Mouse (Mus musculus) embryonic facial prominence, embryonic 12.5 days (tissue): ENCODE measurements around the gene Catsper4. TPM values are rescaled to one million over a fixed set of nuclear protein-coding genes. Genes with fewer than 3 reads are reported as not detected.

ENCODE experiments used
- ATAC-seq: fragments of 200-750 bp; cut with Nextera tagmentation; 2 replicates; pipeline ENCODE4 v1.8.0; 2017; ENCODE audit not compliant: insufficient number of reproducible peaks, insufficient read depth, low FRiP score, low TSS enrichment
- H3K27ac ChIP-seq: fragments of 300-500 bp; sonication (generic); 2 replicates; pipeline ENCODE4 v1.5.1; 2016; ENCODE audit warnings: mild to moderate bottlenecking
- H3K27me3 ChIP-seq: fragments of 300-500 bp; sonication (generic); 2 replicates; pipeline ENCODE4 v1.6.1; 2016; ENCODE audit warnings: mild to moderate bottlenecking, moderate library complexity
- H3K36me3 ChIP-seq: fragments of 300-500 bp; sonication (generic); 2 replicates; pipeline ENCODE4 v1.6.1; 2016; ENCODE audit warnings: mild to moderate bottlenecking
- H3K4me1 ChIP-seq: fragments of 300-500 bp; sonication (generic); 2 replicates; pipeline ENCODE4 v1.6.1; 2016
- H3K4me2 ChIP-seq: fragments of 300-500 bp; sonication (generic); replicated peaks from 2 replicates; pipeline ENCODE4 v1.6.1; 2016; ENCODE audit warnings: mild to moderate bottlenecking, moderate library complexity
- H3K4me3 ChIP-seq: fragments of 300-500 bp; sonication (generic); 2 replicates; pipeline ENCODE4 v1.5.1; 2016; ENCODE audit warnings: mild to moderate bottlenecking
- H3K9ac ChIP-seq: fragments of 300-500 bp; sonication (generic); 2 replicates; pipeline ENCODE4 v1.6.1; 2016; ENCODE audit warnings: mild to moderate bottlenecking, moderate library complexity
- H3K9me3 ChIP-seq: fragments of 300-500 bp; sonication (generic); 2 replicates; pipeline ENCODE4 v1.6.1; 2016; ENCODE audit warnings: mild to moderate bottlenecking, moderate library complexity
- WGBS: fragments of 180-500 bp; shearing (Covaris S2); methylation state at CpG from one replicate; pipeline ENCODE4 v1.1.7; 2016; 5-methylcytosine and 5-hydroxymethylcytosine counted together
- polyA plus RNA-seq: library from polyadenylated mRNA; unstranded; fragments of >200 nt; fragmentation: Nextera tagmentation; extraction: Ambion mirVana; gene quantifications from 2 replicates; pipeline ENCODE4 v1.2.1, GENCODE M21; 2016

Gene Catsper4
- polyA plus RNA-seq, 1 experiment from 2014 or later = not detected

GRCm38 (mm10) chr4:134246719-134247258 lies 19.6 kb upstream of the Catsper4 start, which contains the start of gene Gm30191:
Gene Gm30191 (plus strand): TSS chr4:134246935.
- no peak for ATAC-seq
- H3K27ac ChIP-seq = no peak within 1 kb of the TSS
- peaks cover 38% of the 10 kb centered on the region for H3K4me1 ChIP-seq

GRCm38 (mm10) chr4:134246256-134246655 lies 19.1 kb upstream of the Catsper4 start:
- peaks cover 32% of the 10 kb centered on the region for H3K4me1 ChIP-seq
- H3K4me2 ChIP-seq = peak overlapping the region; percentile 93; the same call in 1 of the 2 replicates
- H3K4me3 ChIP-seq = no peak overlapping the region
- H3K9ac ChIP-seq = no peak overlapping the region
- ATAC-seq = no peak
- H3K27ac ChIP-seq = no peak overlapping the region
- no peaks in the 10 kb centered on the region for H3K9me3 ChIP-seq
- peaks cover 51% of the 10 kb centered on the region for H3K27me3 ChIP-seq
- WGBS = 36% methylated on average over 4 of the region's 4 CpGs
- no peaks in the 10 kb centered on the region for H3K36me3 ChIP-seq

More at GRCm38 (mm10) chr4:134246719-134247258, 19.6 kb upstream of the Catsper4 start, which contains the start of gene Gm30191:
- no peaks in the 10 kb centered on the region for H3K36me3 ChIP-seq
- peaks cover 56% of the 10 kb centered on the region for H3K27me3 ChIP-seq
- H3K4me2 ChIP-seq = peak within 1 kb of the TSS; percentile 93
- H3K9me3 ChIP-seq = no peaks in the 10 kb centered on the region
- H3K9ac ChIP-seq = 0 out of 2 replicates have a peak within 1 kb of the TSS, but pooled peaks have one; percentile 24
- H3K4me3 ChIP-seq = peak within 1 kb of the TSS; percentile 70
- 69% methylated on average over 7 of the region's 7 CpGs for WGBS

GRCm38 (mm10) chr4:134245148-134245843 lies 18.1 kb upstream of the Catsper4 start, which contains the start of gene Zfp593:
Gene Zfp593 (minus strand): TSS chr4:134245592.
- ATAC-seq = no peak
- H3K4me2 ChIP-seq = peak within 1 kb of the TSS; percentile 93
- H3K4me1 ChIP-seq = peaks cover 25% of the 10 kb centered on the region
- under 1% methylated on average over 60 of the region's 60 CpGs for WGBS
- H3K27me3 ChIP-seq = peaks cover 41% of the 10 kb centered on the region
- no peaks in the 10 kb centered on the region for H3K36me3 ChIP-seq
- no peak within 1 kb of the TSS for H3K27ac ChIP-seq
- no peaks in the 10 kb centered on the region for H3K9me3 ChIP-seq
- peak within 1 kb of the TSS; percentile 70 for H3K9ac ChIP-seq
- peak within 1 kb of the TSS; percentile 70 for H3K4me3 ChIP-seq

DNA sequence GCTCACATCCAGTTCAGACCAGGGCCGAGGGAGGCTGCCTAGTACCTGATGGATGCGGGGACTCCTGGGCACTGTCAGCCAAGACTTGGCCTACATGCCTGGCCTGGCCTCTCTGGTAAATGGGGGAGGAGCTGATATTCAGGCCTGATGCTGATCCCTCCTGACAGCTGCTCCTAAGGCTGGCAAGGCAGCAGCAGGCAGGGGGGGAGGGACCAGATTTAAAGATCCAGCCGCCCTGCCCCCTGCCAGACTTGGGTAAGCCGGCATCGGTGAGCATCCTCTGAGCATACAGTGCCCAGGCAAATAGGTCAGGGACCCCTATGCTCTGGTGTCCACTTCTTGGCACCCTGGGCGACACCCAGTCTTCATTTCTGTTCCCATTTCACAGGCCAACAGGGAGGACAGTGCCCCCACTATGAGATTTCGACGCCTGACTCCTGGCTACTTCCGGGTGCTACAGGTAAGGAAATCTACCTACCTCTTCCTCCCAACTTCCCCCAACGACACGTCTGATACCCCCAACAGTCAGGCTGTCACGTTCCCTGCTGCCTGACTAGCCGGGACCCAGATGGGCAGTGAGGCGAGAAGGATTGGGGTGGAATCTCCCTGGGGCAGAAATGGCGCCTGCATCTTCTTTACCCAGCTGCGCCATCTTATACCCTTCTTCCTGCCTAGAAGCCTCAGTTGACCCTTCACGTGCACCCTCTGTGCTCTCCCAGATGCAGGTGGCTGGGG lies 16.5 kb upstream of the Catsper4 start, which contains the start of gene E130218I03Rik:
Gene E130218I03Rik (plus strand): TSS at position 147 of the 735 bp plus-strand sequence.
- H3K4me1 ChIP-seq = peaks cover 20% of the 10 kb centered on the region
- peaks cover 29% of the 10 kb centered on the region for H3K27me3 ChIP-seq
- peak within 1 kb of the TSS; percentile 93 for H3K4me2 ChIP-seq
- WGBS = 82% methylated on average over 17 of the region's 17 CpGs
- H3K27ac ChIP-seq = no peak within 1 kb of the TSS
- H3K4me3 ChIP-seq = peak within 1 kb of the TSS; percentile 70
- H3K9me3 ChIP-seq = no peaks in the 10 kb centered on the region
- no peaks in the 10 kb centered on the region for H3K36me3 ChIP-seq
- no peak within 1 kb of the TSS; the same call in 1 of the 2 replicates for H3K9ac ChIP-seq
- ATAC-seq = no peak

- Histone ChIP-seq H3K4me2 (peak overlapping the region; percentile 42), H3K4me1 (peaks cover 4% of the 10 kb centered on the region; the same call in 1 of the 2 replicates), H3K27ac (no peak overlapping the region), H3K36me3 (no peaks in the 10 kb centered on the region), H3K9me3 (no peaks in the 10 kb centered on the region), H3K9ac (no peak overlapping the region), H3K4me3 (0 out of 2 replicates have a peak overlapping the region, but pooled peaks have one; percentile 28), H3K27me3 (peaks cover 21% of the 10 kb centered on the region)
- 14% methylated on average over 10 of the region's 10 CpGs for WGBS
- no peak for ATAC-seq
Measured at GRCm38 (mm10) chr4:134238686-134239085, 11.5 kb upstream of the Catsper4 start.

GRCm38 (mm10) chr4:134238279-134238651 lies 11.1 kb upstream of the Catsper4 start, which contains the start of gene Cnksr1:
Gene Cnksr1 (minus strand): TSS chr4:134238399.
- H3K36me3 ChIP-seq = no peaks in the 10 kb centered on the region
- ATAC-seq = peak; percentile 62; the same call in 1 of the 2 replicates
- H3K9me3 ChIP-seq = no peaks in the 10 kb centered on the region
- H3K27ac ChIP-seq = no peak within 1 kb of the TSS
- H3K4me2 ChIP-seq = peak within 1 kb of the TSS; percentile 42
- peaks cover 4% of the 10 kb centered on the region; the same call in 1 of the 2 replicates for H3K4me1 ChIP-seq
- peak within 1 kb of the TSS; percentile 28 for H3K4me3 ChIP-seq
- peaks cover 21% of the 10 kb centered on the region for H3K27me3 ChIP-seq
- H3K9ac ChIP-seq = no peak within 1 kb of the TSS
- WGBS = 1% methylated on average over 18 of the region's 18 CpGs

DNA sequence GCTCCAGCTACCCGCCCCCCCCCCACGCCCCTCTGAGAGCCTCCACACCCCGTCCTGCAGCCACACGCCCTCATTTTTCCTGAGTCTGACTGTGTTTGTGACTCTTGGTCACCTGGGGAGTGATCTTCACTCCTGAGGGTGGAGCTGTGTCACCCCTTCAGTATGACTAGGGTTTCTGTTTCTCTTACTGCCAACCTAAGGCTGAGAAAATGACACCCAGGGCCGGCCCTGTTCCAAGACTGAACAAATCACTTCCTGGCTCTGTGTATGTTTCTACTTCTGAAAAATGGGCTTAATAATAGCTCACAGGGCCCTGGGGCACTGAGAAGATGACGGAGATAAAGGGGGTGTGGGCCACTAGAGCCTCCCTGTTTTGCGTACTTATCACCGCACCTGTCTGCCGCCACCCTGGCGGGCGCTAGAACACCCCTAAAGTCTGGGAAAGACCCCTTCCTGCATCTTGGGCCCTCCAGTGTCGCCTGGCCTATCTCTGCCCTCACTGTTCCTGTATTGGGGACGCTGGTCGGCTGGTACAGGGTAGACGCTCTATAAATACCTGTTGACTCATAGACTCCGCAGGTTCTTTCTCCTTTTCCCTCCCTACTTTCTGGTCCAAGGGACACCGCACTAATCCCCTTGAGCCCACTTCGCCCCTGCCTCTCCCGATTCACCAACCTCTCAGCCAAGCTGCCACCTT lies 10.5 kb upstream of the Catsper4 start:
- WGBS = 18% methylated on average over 19 of the region's 19 CpGs

DNA sequence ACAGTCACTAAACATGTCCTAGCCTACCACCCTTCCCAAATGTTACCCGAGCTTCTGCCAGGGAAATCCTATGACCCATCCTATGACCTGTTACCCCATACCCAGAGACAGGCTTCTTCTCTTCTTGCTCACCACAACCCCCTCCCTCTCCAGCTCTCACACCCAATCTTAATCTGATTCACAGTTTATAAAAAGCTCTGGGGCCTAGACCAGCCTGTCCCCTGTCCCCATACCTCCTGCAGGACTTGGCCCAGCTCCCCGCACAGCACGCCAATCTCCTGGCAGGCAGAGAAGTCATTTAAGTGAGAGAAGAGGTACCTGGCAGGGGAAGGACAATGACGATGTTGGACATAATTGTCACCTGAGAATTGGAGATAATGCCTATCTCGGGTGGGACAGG lies 7.7 kb upstream of the Catsper4 start:
- no peaks in the 10 kb centered on the region for H3K9me3 ChIP-seq
- 78% methylated on average over 5 of the region's 5 CpGs for WGBS

More for the DNA sequence above, 10.5 kb upstream of the Catsper4 start:
- Histone ChIP-seq H3K9me3 (no peaks in the 10 kb centered on the region), H3K9ac (no peak overlapping the region), H3K36me3 (no peaks in the 10 kb centered on the region), H3K27ac (no peak overlapping the region), H3K4me3 (peak overlapping the region; percentile 28), H3K27me3 (peaks cover 21% of the 10 kb centered on the region), H3K4me1 (peaks cover 4% of the 10 kb centered on the region; the same call in 1 of the 2 replicates), H3K4me2 (peak overlapping the region; percentile 42)
- no peak for ATAC-seq

DNA sequence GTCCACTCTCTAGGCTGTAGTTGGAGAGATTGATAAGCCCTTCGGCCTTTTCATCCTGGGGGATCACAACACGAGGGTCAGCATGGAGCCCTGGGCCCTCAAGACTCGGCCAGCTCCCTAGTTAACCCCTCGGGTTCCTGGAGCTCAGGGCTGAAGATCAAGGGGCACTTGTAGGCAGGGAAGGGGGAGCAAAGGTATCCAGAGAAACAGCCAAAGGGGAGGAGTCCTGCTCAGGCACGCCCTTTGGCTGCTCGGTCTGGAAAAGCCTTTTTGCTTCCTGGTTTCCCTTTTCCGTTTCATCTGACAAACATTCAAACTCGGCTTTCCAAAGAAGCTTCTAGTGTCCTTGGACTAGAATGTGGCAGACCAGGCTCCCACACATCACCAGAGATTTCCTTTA lies 3.2 kb upstream of the Catsper4 start:
- H3K27ac ChIP-seq = no peak overlapping the region
- no peaks in the 10 kb centered on the region for H3K36me3 ChIP-seq
- H3K9ac ChIP-seq = no peak overlapping the region
- no peak for ATAC-seq
- no peaks in the 10 kb centered on the region for H3K27me3 ChIP-seq
- H3K4me1 ChIP-seq = no peaks in the 10 kb centered on the region
- H3K9me3 ChIP-seq = no peaks in the 10 kb centered on the region
- H3K4me3 ChIP-seq = no peak overlapping the region
- WGBS = 41% methylated on average over 8 of the region's 8 CpGs
- no peak overlapping the region for H3K4me2 ChIP-seq

More for the DNA sequence above, 7.7 kb upstream of the Catsper4 start:
- Histone ChIP-seq H3K4me3 (no peak overlapping the region), H3K9ac (no peak overlapping the region), H3K4me1 (peaks cover 4% of the 10 kb centered on the region; the same call in 1 of the 2 replicates), H3K27me3 (peaks cover 21% of the 10 kb centered on the region), H3K36me3 (no peaks in the 10 kb centered on the region), H3K27ac (no peak overlapping the region), H3K4me2 (no peak overlapping the region)
- no peak for ATAC-seq

DNA sequence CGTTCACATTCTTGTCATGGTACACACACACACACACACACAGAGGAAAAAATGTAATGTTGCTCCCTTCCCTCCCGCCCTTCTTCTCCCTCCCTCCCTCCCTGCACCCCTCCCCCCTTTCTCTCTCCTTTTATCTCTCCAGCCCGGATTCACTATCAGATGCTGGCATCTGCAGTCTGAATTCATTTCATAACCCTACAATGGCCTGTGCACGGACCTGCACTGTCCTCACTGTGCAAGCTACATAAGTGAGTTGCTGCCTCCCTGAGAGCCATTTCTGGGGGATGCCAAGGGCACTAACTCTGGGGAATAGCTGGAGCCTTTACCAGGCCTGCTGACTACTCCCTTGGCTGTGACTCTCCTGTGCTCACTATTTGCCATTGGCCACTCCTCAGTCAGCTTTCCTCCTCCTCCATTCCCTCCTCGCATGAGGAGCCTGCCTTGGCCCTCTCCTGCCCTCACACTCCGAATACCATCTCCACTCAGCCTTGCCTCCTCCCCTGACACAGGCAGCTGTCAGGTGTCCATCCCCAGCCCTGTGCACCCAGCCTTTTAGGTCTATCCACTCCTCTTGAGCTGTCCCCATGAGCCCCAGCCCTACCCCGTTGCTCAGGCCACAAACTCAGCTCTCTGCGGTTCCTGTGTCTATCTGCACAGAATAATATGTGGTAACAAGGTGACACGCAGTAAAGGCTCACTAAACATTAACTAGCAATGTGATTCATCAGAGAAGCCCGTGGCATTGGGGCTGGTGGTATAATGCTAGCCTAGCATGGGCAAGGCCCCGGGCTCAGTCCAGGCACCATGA lies 4.2 kb downstream of the Catsper4 start:
- WGBS = 63% methylated on average over 11 of the region's 11 CpGs
- H3K36me3 ChIP-seq = no peaks in the 10 kb centered on the region
- H3K4me1 ChIP-seq = no peaks in the 10 kb centered on the region
- H3K4me3 ChIP-seq = no peak overlapping the region
- no peaks in the 10 kb centered on the region for H3K9me3 ChIP-seq
- no peak overlapping the region for H3K4me2 ChIP-seq
- H3K27ac ChIP-seq = no peak overlapping the region
- no peaks in the 10 kb centered on the region for H3K27me3 ChIP-seq
- ATAC-seq = no peak
- no peak overlapping the region; the same call in 1 of the 2 replicates for H3K9ac ChIP-seq
